Mouse (Mus musculus) embryonic stem cell, embryonic (primary cell): Measurements from ENCODE around the gene Ang.

Source experiments
- CTCF ChIA-PET, 4 experiments: fragments of 300-600 bp in 2 of 4; fragments of 350-600 bp in 2 of 4; sonication (Branson Sonifier 250); formaldehyde crosslinking; loops; one replicate each; lab custom pipeline; 2022; ENCODE audit warnings: inconsistent platforms in 2 of 4; lab: Charles Lee
- POLR2A ChIA-PET, 4 experiments: fragments of 300-600 bp in 2 of 4; fragments of 350-600 bp in 2 of 4; sonication (Branson Sonifier 250); formaldehyde crosslinking; loops; one replicate each; lab custom pipeline; 2022; ENCODE audit warnings: antibody characterized with exemption in 4 of 4, inconsistent platforms in 1 of 4; lab: Charles Lee

Gene Ang

GRCm38 (mm10) chr14:51090921-51091900, at the start of gene Ang, which contains the start of gene Rnase4:
Gene Ang (plus strand): TSS chr14:51091150.
Gene Rnase4 (plus strand): TSS chr14:51091077.
- CTCF ChIA-PET, result interaction anchor here in 2 of 4 experiments (1.0 to 1.6 kb wide), 3 partner anchors 26 to 113 kb away, joined by 3 read pairs; no protein-coding TSS in a partner anchor
- POLR2A ChIA-PET, result interaction anchor here in 1 of 4 experiments (0.6 to 2.5 kb wide), 7 partner anchors 23 to 284 kb away, joined by 3 to 12 read pairs (median 3); partner anchors contain the start of genes Ccnb1ip1 and Parp2

DNA sequence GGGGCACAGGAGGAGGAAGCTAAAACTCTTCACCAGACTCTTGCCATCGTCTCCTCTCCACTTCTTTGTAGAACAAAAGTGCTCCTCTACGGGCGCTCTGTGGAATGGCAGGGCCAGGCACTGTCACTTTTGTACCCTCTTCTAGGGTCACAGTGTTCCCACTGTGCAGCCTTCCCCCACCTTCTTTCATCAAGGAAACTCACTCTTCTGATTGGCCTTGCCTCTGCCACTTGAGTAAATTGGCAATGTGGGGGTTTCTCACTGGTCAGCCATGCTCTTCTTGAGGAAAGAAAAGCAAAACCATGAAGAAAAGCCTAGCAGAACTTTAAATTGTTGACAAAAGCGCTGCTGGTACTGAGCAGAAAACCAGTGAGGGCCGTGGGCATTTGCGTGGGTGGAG, 49.2 kb upstream of the Ang start, which contains the start of gene Rnase9:
Rnase9 (minus strand) TSS at position 101 of the 400 bp plus-strand sequence.
- ChIA-PET CTCF (no interaction called here), POLR2A (interaction anchor here in 1 of 4 experiments (0.5 kb wide), 1 partner anchor 235 kb away, joined by 4 read pairs; no protein-coding TSS in a partner anchor)

- ChIA-PET POLR2A (no interaction called here), CTCF (no interaction called here)
Measured at GRCm38 (mm10) chr14:51047846-51048245, 43.1 kb upstream of the Ang start.

- ChIA-PET CTCF (no interaction called here), POLR2A (no interaction called here)
Measured at GRCm38 (mm10) chr14:51050063-51050462, 40.9 kb upstream of the Ang start, which contains the start of gene Rnase11. Gene Rnase11 (minus strand): TSS chr14:51050163.

DNA sequence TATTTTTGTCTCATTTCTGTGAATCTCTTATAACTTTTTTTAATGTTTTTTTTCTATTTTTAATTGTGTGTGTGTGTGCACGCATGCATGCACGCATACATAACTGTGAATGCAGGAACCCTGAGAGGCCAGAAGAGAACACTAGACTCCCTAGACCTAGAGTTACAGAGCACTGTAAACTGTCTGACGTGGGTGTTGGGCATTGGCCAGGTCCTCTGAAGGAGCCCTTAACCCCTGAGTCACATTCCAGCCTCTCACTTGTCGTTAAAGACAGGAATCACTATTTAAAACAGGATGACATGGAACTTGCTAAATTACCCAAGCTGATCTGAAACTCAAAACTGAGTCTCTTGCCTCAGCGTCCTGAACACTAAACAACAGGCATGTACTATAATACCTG, 39.0 kb upstream of the Ang start:
- POLR2A ChIA-PET, result no interaction called here

DNA sequence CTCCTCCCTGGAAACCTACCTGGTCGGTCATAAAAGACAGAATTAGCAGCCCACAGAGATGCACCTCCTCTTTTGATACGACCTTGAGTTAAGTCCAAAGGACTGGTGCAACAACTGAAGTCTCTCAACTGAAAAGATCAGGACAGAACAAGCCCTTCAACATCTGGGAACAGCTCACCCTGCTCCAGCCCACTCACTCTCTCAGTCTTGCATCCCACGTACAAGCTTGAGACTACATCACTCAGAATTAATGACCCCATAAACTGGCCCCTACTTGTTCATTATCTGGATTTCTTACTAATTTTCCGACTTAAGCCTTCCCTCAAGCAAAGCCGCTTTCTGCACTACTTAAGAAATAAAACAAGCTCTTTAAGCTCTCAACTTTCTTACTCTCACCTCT, 37.8 kb upstream of the Ang start:
- CTCF ChIA-PET, result interaction anchor here in 1 of 4 experiments (0.8 kb wide), 1 partner anchor 253 kb away, joined by 3 read pairs; no protein-coding TSS in a partner anchor
- POLR2A ChIA-PET, result interaction anchor here in 2 of 4 experiments (1.6 to 1.7 kb wide), 2 partner anchors 18 to 122 kb away, joined by 3 to 6 read pairs; partner anchors contain the start of genes Pip4p1 (in 1 of the 2) and Pnp (in 1 of the 2)

More for the DNA sequence above, 39.0 kb upstream of the Ang start:
- CTCF ChIA-PET, result interaction anchor here in 1 of 4 experiments (0.5 kb wide), 1 partner anchor 17 kb away, joined by 3 read pairs; no protein-coding TSS in a partner anchor

- CTCF ChIA-PET, result interaction anchor here in 2 of 4 experiments (1.0 to 1.1 kb wide), 3 partner anchors 9 to 28 kb away, joined by 3 to 5 read pairs (median 5); no protein-coding TSS in a partner anchor
- POLR2A ChIA-PET, result interaction anchor here in 3 of 4 experiments (0.7 to 1.7 kb wide), 6 partner anchors 9 to 993 kb away, joined by 3 to 10 read pairs (median 3); partner anchors contain the start of genes Pnp (in 2 of the 3) and Pip4p1 (in 1 of the 3)
Measured at GRCm38 (mm10) chr14:51054243-51055237, 36.4 kb upstream of the Ang start.

GRCm38 (mm10) chr14:51057401-51057831, 33.5 kb upstream of the Ang start, which contains the start of gene Rnase12:
Gene Rnase12 (minus strand): TSS chr14:51057661.
- ChIA-PET CTCF (interaction anchor here in 2 of 4 experiments (0.6 to 1.0 kb wide), 4 partner anchors 24 to 257 kb away, joined by 3 to 8 read pairs (median 3); no protein-coding TSS in a partner anchor), POLR2A (interaction anchor here (0.5 to 1.2 kb wide), 8 partner anchors 8 to 258 kb away, joined by 3 to 5 read pairs (median 3); partner anchors contain the start of genes Pip4p1 (in 2 of the 4) and Pnp (in 2 of the 4))

- CTCF ChIA-PET, result interaction anchor here in 1 of 4 experiments (0.9 to 1.8 kb wide), 2 partner anchors 33 to 156 kb away, joined by 3 to 4 read pairs; no protein-coding TSS in a partner anchor
Measured at GRCm38 (mm10) chr14:51060761-51061160, 30.2 kb upstream of the Ang start.

GRCm38 (mm10) chr14:51068956-51069355, 22.0 kb upstream of the Ang start:
- ChIA-PET CTCF (interaction anchor here in 3 of 4 experiments (0.6 to 1.1 kb wide), 9 partner anchors 9 to 682 kb away, joined by 3 to 9 read pairs (median 3); no protein-coding TSS in a partner anchor), POLR2A (interaction anchor here in 2 of 4 experiments (0.6 to 2.6 kb wide), 5 partner anchors 20 to 131 kb away, joined by 3 to 8 read pairs (median 4); partner anchors contain the start of genes Ang (in 1 of the 2) and Rnase4 (in 1 of the 2))

More at GRCm38 (mm10) chr14:51060761-51061160, 30.2 kb upstream of the Ang start:
- POLR2A ChIA-PET, result interaction anchor here in 2 of 4 experiments (0.5 to 2.7 kb wide), 5 partner anchors 22 to 261 kb away, joined by 3 to 10 read pairs (median 3); partner anchors contain the start of genes Pip4p1 (in 1 of the 2) and Pnp (in 1 of the 2)

GRCm38 (mm10) chr14:51069617-51070016, 21.3 kb upstream of the Ang start:
- ChIA-PET CTCF (interaction anchor here in 3 of 4 experiments (0.6 to 0.7 kb wide), 7 partner anchors 8 to 683 kb away, joined by 3 to 9 read pairs (median 3); no protein-coding TSS in a partner anchor), POLR2A (interaction anchor here in 2 of 4 experiments (0.6 to 2.6 kb wide), 6 partner anchors 9 to 262 kb away, joined by 3 to 8 read pairs (median 4); partner anchors contain the start of genes Ccnb1ip1 (in 1 of the 2) and Parp2 (in 1 of the 2))

DNA sequence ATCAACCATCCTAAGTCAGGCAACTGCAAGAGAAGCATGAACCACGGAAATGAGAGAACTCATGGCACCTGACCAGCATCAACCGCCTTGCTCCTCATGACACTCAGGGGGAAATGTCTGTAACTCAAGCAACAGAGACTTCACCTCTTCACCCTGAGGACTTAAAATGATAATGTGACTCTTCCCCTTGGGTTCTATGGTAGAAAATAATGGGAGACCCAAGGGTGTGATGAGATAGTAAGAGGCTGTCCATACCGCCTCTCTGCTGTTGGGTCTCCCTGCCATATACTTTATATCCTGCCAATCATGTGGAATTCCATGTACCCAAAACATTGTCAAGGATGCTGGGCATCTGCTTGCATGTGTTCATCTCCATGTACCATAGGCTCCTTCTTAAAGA, 16.6 kb upstream of the Ang start, which contains the start of gene Olfr750:
Olfr750 (minus strand) TSS at position 101 of the 400 bp plus-strand sequence.
- ChIA-PET CTCF (no interaction called here), POLR2A (no interaction called here)

- ChIA-PET CTCF (interaction anchor here in 1 of 4 experiments (0.7 kb wide), 1 partner anchor 54 kb away, joined by 3 read pairs; no protein-coding TSS in a partner anchor), POLR2A (interaction anchor here in 1 of 4 experiments (0.5 to 2.7 kb wide), 6 partner anchors 9 to 148 kb away, joined by 3 to 7 read pairs (median 4); partner anchors contain the start of genes Pip4p1 and Pnp)
Measured at GRCm38 (mm10) chr14:51079180-51079579, 11.8 kb upstream of the Ang start.

DNA sequence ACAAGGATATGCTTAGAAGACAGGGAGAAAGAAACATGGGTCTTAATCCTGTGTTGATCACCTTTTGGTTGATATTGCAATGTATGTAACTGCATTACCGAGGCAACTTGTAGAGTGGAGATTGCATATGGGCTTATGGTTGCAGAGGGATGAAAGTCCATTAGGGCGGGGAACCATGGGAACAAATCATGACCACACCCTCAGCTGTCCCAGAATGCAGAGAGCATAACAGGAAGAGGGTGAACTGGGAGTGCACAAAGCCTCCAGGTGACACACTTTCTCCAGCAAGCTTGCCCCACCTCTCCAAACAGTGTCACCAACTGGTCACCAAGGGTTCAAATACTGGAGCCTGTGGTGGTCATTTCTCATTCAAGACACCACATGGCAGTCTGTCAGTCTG, 9.9 kb upstream of the Ang start:
- POLR2A ChIA-PET, result interaction anchor here in 1 of 4 experiments (1.1 to 1.3 kb wide), 2 partner anchors 13 to 273 kb away, joined by 4 read pairs; no protein-coding TSS in a partner anchor
- CTCF ChIA-PET, result no interaction called here

- CTCF ChIA-PET, result interaction anchor here in 3 of 4 experiments (0.6 to 1.0 kb wide), 4 partner anchors 18 to 94 kb away, joined by 3 read pairs; no protein-coding TSS in a partner anchor
- POLR2A ChIA-PET, result interaction anchor here in 3 of 4 experiments (0.5 to 1.4 kb wide), 8 partner anchors 9 to 1086 kb away, joined by 3 to 9 read pairs (median 3); partner anchors contain the start of genes Ccnb1ip1 (in 1 of the 3), Parp2 (in 1 of the 3) and Ttc5 (in 1 of the 3)
Measured at GRCm38 (mm10) chr14:51082599-51083581, 8.1 kb upstream of the Ang start.
